Mouse (Mus musculus): Measurements from ENCODE around the gene Ccdc103.

Gene Ccdc103

DNA sequence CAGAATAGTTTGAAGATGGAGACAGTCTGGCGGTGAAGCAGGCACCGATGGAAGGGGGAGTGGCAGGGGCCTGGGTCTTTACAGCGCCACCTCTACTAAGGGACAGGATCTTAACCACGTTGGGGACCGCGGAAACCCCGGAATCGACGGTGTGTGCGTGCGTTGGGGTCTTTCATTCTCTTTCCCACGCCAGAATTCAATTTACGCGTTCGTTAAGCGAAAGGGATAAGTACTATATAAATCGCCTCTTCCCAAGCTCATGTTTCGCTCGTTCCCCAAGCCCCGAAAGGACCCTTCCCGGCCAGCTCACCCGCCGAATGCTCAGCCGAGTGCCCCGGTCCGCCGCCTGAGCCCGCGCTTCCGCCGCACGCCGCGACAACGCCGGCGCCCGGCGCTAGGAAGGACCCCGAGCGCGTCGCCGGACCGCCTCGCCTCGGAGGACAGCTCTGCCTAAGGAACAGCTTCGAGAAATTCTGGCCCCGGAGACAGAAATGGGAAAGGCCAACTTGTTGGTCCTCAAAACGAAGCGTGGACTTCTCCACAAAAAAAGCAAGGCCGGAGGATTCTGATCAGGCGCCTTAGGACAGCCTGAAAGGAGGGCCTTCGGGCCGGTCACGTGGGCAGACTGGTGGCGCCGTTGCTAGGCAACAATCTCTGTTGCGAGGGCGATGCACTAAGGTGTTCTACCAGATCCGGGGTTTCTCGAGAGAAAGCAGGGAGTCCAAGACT lies at the start of gene Ccdc103, which contains the start of gene Eftud2:
Ccdc103 (plus strand) TSS at position 620 of the 729 bp plus-strand sequence.
Eftud2 (minus strand) TSS at position 401 of the 729 bp plus-strand sequence.
- peak; percentile 75 for DNase-seq (ENCODE audit: low read depth)

DNA sequence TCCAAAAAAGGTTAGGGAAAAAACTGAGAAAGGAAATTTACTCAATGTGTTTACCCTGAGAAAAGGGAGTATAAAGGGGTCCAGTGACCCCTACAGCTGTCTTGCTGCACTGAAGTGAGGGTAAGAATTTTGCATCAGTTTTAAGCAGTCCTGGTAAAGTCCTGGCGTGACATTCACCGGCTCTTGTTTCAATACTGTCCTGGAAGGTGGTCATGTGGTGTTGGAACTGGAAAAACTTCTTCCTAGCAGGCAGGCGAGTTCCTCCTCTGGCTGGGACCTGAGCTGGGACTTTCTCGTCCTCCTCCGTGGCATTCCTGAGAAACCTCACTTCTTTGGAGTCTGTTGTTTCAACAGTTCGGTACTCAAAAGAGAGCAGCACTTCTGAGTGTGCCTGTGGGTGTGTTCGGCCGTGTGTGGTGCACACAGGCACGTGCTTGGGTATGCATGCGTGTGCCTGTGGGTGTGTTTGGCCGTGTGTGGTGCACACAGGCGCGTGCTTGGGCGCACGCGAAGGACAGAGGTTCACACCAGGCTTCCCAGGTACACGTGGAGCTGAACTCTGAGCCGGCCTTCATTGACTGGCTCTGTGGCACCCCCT lies 48.2 kb upstream of the Ccdc103 start:
- DNase-seq (ENCODE audit: low read depth): no peak

GRCm38 (mm10) chr11:102834219-102834618 lies 46.8 kb upstream of the Ccdc103 start:
- no peak for DNase-seq (ENCODE audit: low read depth)

DNA sequence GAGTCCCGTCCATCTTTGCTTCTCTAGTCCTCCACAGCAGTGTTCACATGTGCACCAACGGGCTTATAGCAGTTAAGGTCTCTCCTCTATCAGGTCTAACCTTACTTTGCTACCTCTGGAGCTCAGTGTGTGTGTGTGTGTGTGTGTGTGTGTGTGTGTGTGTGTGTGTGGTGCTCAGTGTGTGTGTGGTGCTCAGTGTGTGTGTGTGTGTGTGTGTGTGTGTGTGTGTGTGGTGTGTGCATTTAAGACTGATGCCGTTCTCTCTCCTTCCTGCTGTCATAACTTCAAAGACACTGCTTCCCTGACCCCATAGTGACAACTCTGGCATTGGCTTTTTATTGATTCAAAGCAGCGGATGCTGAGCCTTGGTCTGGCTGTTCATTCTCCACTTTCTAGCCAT lies 45.5 kb upstream of the Ccdc103 start, which contains the start of gene Higd1b:
Higd1b (plus strand) TSS at position 301 of the 400 bp plus-strand sequence.
- no peak for DNase-seq (ENCODE audit: low read depth)

- DNase-seq (ENCODE audit: low read depth): no peak
Observed at GRCm38 (mm10) chr11:102836146-102836545, 44.9 kb upstream of the Ccdc103 start.

DNA sequence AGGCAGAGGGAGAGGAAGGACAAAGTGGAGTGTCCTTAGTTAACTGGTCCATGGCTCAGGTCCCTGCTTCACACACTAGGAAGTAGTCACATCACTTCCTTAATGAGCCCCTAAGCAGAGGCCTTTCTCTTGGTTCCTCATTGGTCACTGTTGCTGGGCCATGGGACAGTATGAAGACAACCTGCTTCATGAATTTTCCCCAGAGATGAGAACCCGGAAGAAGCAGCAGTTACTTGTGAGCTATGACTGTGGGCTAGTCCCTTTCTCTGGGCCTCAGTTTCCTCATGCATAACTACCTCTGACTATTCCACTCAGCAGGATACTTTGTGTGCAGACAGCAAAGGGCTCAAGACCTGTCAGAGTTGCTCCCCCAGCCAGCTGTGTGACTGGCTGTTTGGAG lies 43.6 kb upstream of the Ccdc103 start:
- no peak for DNase-seq (ENCODE audit: low read depth)

GRCm38 (mm10) chr11:102838126-102838525 lies 42.9 kb upstream of the Ccdc103 start:
- no peak for DNase-seq (ENCODE audit: low read depth)

- DNase-seq (ENCODE audit: low read depth): no peak
Observed at GRCm38 (mm10) chr11:102838616-102839150, 42.3 kb upstream of the Ccdc103 start.

DNA sequence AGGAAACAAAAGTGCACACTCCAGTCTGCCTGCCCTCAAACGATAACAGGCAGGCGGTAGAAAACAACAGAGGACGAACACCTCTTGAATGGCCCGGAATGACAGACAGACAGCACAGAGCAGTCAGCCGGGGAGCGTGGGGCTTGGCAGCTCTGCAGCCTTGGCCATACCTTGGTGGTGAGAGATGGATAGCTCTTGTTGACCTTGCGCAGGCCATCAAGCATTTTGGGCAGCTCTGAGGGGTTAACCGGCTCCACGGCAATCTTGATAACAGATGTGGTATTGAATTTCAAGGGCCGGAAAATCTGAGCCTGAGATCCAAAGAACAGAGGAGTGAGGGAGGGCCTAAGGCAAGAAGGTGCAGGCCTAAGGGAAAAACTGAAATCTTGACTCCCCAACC lies 35.1 kb upstream of the Ccdc103 start:
- DNase-seq (ENCODE audit: low read depth): no peak

- peak; percentile 27 for DNase-seq (ENCODE audit: low read depth)
Observed at GRCm38 (mm10) chr11:102851883-102852282, 29.1 kb upstream of the Ccdc103 start.

GRCm38 (mm10) chr11:102853760-102854159 lies 27.2 kb upstream of the Ccdc103 start:
- no peak for DNase-seq (ENCODE audit: low read depth)

DNA sequence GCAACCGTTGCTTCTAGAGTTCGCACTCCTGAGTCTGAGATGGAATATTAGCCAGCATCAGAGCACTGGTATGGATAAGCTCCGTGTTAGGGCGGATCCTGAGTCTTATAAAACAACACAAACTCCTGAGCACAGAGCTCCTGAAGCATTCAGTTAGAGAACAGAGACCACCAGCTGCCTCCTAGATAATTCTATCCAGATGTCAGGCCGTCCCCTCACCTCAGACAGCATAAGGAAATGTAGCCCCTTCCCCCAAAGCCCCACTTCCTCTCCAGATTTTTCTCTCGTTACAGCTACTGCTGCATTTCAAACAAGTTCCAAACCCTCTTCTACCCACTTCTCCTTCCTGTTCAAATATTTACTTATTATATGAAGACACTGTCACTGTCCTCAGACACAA lies 25.1 kb upstream of the Ccdc103 start:
- DNase-seq (ENCODE audit: low read depth): no peak

GRCm38 (mm10) chr11:102858951-102859350 lies 22.1 kb upstream of the Ccdc103 start:
- DNase-seq (ENCODE audit: low read depth): no peak

DNA sequence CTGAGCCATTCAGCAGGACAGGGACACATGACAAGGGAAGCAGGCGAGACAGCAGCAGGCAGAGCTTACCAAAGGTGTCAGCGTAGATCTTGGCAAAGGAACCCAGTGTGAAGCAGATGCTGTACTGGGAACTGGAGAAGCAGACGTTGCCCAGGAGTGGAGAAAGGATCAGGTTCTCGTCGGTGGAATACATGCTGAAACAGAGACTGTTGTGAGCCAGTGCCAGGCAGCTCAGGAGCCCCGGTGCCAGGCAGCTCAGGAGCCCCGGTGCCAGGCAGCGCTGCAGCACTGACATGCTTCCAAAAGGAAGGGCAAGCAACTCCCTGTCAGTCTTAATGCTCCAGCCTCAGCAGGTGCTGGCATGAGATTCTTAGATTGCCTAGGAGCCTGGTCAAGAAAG lies 21.1 kb upstream of the Ccdc103 start:
- DNase-seq (ENCODE audit: low read depth): no peak

GRCm38 (mm10) chr11:102864272-102864671 lies 16.7 kb upstream of the Ccdc103 start:
- peak; percentile 54 for DNase-seq (ENCODE audit: low read depth)

DNA sequence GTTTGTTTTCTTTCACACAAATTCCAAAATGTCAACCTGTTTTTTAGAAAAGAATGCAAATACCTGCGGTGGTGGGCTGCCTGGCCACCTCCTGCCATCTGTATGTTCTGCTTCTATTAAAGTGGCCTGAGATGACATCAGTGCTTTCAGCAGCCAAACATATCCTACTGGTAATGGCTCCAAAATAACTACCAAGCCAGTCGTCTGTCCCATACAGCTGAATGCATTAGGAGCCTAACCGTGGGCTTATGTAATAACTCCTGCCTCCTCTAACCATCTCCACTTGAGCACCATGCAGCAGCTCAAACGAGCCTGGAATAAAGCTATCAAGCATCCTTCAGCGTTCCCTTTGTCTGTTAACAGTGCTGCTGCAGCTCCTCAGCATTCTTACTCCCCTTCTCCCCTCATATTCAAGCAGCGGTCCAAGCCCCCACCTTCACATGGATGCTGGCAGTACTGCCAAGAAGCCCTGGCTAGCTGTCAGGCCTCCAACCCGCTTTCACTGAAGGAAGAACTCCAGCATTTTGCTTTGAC lies 6.1 kb upstream of the Ccdc103 start:
- DNase-seq (ENCODE audit: low read depth): no peak

DNA sequence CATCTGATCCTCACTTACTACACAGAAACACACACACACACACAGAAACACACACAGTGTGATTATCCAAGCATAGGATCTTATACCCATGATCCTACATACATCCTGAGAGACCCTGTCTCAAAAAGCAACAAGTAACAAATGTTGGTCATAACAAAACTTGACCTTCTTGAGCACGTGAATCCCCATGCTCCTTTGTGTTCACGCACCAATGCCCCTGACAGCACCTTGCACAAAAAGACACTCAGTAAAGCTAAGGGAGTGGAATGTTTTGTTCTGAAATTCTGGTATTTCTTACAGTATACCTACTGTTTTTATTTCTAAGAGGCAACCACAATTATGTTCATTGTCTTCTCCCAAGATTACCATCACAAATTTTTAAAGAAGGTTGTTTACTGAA lies 1.4 kb upstream of the Ccdc103 start:
- DNase-seq (ENCODE audit: low read depth): no peak

- DNase-seq (ENCODE audit: low read depth): no peak
Observed at GRCm38 (mm10) chr11:102881314-102882198, 552 bp downstream of the Ccdc103 start.

DNA sequence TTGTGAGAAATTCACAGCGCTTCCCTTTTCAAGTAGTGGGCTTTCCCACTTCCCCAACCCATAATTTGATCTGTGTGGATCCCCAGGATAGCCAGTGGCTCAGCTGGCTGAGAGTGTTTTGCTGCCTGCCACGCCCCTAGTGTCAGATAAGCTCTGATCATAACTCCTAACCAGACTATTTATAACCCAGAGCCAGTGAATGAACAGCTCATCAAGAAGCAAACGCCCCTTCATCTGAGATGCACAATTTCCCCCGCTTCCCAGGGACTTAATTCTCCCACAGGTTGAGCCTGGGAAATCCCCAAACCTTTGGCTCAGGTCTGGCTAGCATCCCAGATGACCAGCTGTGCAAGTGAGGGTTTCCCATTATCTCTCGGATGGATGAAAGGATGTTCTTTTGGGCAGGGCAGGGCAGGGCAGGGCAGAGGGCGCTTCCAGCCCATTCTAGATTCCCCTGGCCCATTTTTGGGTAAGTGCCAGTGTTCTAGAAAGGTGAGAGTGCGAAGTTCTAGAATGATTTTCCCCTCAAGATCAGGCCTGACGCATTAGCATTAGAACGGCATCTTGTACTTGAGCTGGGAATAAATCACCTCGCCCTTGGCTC lies 3.7 kb downstream of the Ccdc103 start, which contains the start of gene Fam187a:
Fam187a (plus strand) TSS at position 554 of the 604 bp plus-strand sequence.
- no peak for DNase-seq (ENCODE audit: low read depth)

- no peak for DNase-seq (ENCODE audit: low read depth)
Observed at GRCm38 (mm10) chr11:102887433-102887832, 6.4 kb downstream of the Ccdc103 start.

- DNase-seq (ENCODE audit: low read depth): no peak
Observed at GRCm38 (mm10) chr11:102888135-102888534, 7.1 kb downstream of the Ccdc103 start.
